Mouse (Mus musculus): ENCODE results near the gene Apoh.

DNA sequence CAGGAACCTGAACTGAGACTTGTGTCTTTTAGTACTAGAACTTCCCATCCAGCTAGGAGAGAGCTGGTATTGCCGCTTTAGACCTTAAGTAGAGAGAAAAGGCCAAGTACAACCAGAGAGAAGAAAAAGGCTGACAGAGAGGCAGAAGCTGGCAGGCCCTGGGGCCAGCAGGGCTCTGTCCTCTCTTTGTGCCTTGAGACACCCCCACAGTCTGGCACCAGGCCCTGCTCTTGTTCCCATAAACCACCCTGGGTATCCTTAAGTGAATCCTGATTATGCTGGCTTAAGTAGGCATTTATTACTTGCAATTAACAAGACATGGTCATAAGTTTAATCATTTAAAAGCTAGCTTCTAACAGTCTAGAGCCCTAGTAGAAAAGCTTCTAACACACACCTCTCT lies 42.7 kb upstream of the Apoh start:
- TF ChIP-seq EP300 (IDR thresholded peaks at IDR 0.05) (no peak), CTCF (IDR thresholded peaks at IDR 0.05) (no peak)

Measured in lung, postnatal 0 days (tissue).